Mouse (Mus musculus) splenic B cell, adult 2 months (primary cell): ENCODE data around the gene Izumo1r.
"Not testable (repeated sequence)": the region's sequence is repeated elsewhere in the genome, so short reads cannot be mapped to it uniquely, and the experiment has no call there.

Experiments
- DNase-seq: peaks from one replicate; pipeline ENCODE4 v3.0.0-alpha.2; 2011; ENCODE audit warnings: low read depth, low spot score
- H3K27me3 ChIP-seq: 2 replicates; pipeline ENCODE4 v1.6.1; 2012; ENCODE audit warnings: mild to moderate bottlenecking, low read length, moderate library complexity, mixed read lengths; ENCODE audit not compliant: control insufficient read depth, poor library complexity, insufficient read depth, severe bottlenecking
- H3K36me3 ChIP-seq: 2 replicates; pipeline ENCODE4 v1.6.1; 2012; ENCODE audit warnings: mild to moderate bottlenecking, low read length, moderate library complexity, mixed read lengths; ENCODE audit not compliant: control insufficient read depth, poor library complexity, insufficient read depth, severe bottlenecking

The Izumo1r gene

DNA sequence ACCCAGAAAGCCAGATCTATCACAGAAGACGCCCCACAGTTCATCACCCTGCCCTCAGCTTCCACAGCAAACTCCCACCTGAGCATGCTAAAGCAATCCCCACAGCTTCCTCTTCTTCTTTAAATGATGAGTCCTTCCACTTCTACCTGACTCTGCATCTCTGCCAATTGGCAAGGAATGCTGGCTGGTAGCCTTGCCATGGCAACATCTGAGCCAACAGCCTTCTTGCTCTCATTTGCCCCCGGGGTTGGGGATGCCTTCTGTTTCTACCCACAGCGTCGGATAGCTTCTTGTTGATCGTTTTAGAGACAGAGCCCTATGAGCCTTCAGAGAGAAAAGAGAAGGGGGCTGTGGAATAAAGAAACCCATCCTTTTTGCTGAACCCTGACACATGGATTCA is 11.9 kb downstream of the Izumo1r start:
- H3K36me3 ChIP-seq, result no peaks in the 10 kb centered on the region
- no peaks in the 10 kb centered on the region for H3K27me3 ChIP-seq
- no peak for DNase-seq

DNA sequence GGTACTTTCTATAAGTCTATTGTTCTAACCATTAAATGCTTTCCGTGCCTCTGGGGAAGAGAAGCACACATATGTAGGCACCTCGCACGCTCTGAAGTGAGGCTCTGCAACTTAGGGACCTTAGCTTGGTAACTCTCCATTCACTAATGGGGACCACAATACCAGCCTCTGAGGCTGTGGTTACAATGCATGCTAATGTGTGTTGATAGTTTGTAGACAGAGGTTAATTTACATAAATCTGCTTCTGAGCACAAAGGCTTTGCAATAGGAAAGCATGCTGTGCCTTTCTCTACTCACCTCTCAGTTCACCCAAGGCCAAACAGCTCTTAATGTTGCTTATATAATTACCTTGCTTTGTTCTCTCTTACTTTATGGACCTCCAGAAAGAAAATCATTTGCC is 13.1 kb downstream of the Izumo1r start:
- no peaks in the 10 kb centered on the region for H3K36me3 ChIP-seq
- DNase-seq, result no peak
- no peaks in the 10 kb centered on the region for H3K27me3 ChIP-seq

DNA sequence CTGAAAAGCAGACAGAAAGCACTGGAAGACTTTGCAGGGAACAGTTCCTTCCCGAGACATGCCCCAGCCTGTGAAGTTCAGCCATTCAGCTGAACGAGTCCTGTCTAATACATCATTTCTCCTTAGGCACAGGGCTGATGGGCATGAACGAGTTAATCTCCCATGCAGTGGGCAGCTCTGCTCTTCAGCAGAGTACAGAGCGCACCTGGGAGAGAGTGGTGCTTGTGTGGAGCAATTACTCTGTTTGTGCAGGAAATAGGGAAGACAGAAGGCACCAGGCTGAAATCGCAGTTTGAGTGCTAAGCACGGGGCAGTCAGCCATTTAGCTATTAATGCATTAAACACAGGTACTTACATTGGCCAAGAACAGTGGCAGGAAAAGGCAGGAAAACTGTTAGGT is 15.1 kb downstream of the Izumo1r start:
- Histone ChIP-seq H3K27me3 (no peaks in the 10 kb centered on the region), H3K36me3 (no peaks in the 10 kb centered on the region)
- no peak for DNase-seq

- no peak for DNase-seq
- H3K27me3 ChIP-seq, result no peaks in the 10 kb centered on the region
- no peaks in the 10 kb centered on the region for H3K36me3 ChIP-seq
Observed at GRCm38 (mm10) chr9:14887787-14888382, 15.9 kb downstream of the Izumo1r start.

GRCm38 (mm10) chr9:14885954-14886353 is 17.8 kb downstream of the Izumo1r start:
- H3K36me3 ChIP-seq, result no peaks in the 10 kb centered on the region
- no peak for DNase-seq
- H3K27me3 ChIP-seq, result no peaks in the 10 kb centered on the region

- Histone ChIP-seq H3K27me3 (no peaks in the 10 kb centered on the region), H3K36me3 (no peaks in the 10 kb centered on the region)
- peak; percentile 73 for DNase-seq
Observed at GRCm38 (mm10) chr9:14885151-14885550, 18.6 kb downstream of the Izumo1r start.

DNA sequence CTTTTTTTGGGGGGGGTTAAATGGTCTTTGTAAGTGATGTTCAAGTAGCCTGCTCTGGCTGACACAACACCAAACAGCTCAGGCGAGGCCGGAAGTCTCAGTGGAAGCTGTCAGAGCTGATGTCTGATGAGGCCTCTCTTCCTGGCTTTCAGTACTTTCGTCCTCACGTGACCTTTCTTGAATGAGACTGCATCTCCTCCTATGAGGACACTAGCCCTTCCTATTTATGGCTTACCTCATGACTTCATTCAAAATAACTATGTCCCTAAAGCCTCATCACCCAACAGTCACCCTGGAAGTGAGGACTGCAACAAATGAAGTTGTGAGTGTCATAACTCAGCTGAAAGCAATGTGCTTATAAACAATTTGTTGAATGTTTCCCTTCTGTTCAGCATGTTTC is 19.1 kb downstream of the Izumo1r start:
- peak; percentile 41 for DNase-seq
- H3K36me3 ChIP-seq, result no peaks in the 10 kb centered on the region
- no peaks in the 10 kb centered on the region for H3K27me3 ChIP-seq

DNA sequence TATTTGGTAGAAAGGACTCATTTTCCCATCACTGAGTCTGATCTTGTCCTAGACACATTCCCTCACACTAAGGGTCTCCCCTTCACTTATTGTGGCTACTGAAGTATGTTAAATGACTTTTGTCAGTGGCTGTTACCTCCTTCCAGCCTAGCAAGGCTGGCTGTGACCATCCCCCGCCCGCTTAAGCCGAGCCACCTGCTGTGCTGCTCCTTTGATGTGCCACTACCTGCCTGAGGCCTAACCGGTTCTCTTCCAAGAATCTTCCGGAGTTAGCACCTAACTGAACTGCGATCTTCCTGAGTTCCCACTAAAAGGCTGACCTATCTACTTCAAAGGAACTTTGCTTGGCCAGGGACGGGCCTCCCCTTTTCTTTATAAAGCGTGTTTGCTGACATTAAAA is 27.2 kb downstream of the Izumo1r start:
- not testable (repeated sequence) for H3K36me3 ChIP-seq, H3K27me3 ChIP-seq, DNase-seq

DNA sequence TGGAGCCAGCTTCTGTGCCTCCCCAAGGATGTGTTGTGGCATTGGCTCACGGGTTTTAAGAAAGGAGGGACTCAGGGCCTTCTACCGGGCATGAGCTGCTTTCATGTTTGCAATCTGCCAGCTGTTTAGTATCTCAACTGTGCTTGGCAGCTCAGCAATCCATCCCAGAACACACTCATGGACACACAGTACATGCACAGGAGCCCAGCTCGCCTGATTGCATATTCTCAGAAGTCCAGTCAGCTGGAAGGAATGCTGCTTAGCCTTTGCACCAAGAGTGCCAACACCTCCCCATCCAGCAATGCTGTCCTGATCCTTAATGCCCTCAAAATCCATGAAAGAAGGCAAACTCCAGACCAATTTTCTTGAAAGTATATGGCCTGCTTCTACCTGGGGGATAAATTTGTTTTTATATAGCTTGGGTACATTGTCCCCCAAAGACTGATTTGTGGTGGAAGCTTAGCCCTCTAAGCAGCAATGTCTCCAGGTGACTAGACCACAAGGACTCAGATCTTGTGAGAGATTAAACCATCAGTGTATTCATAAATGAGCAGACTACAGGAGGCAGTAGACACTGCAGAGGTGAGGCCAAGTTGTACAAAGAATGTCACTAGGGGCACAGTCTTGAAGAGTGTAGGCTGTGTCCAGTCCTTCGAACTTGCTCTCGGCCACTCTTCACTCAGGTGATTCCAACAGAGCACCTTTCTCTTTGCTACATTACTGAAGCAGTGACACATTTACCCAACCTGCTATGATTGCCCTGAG is 27.8 kb downstream of the Izumo1r start:
- DNase-seq, result no peak
- no peaks in the 10 kb centered on the region for H3K27me3 ChIP-seq
- H3K36me3 ChIP-seq, result no peaks in the 10 kb centered on the region

DNA sequence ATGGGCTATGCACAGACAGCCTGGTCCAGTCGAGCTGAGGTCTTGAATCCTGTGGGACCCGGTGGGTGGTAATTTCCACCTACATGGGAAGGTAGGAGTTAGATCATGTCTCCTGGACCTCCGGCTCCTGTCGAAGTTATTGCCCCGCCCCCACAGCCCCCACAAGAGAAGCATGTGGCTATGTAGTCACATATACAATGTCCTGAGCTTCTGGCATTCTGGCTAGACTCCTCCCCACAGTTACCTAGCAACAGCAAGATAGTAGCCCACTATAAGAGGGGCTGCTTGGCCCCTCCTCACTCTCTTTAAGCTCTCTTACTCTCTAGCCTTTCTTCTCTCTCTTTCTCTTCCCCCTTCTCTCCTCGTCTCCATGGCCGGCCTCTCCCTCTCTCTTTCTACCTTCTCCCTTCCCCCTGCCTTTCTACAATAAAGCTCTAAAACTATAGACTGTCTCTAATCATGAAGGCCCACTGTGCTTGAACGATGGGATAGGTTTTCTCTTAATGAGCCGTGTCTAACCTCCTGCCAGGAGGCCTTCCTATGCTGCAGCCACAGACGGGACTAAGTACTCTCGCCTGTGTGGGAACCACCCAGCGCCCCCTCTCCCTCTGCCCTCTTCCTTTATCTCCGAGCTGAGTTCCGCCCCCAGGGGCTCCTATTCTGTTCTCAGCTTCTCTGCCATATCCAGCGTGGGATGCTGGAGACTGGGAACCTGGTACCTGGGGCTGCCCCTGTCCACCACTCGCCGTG is 31.4 kb downstream of the Izumo1r start:
- Histone ChIP-seq H3K36me3 (no peaks in the 10 kb centered on the region), H3K27me3 (no peaks in the 10 kb centered on the region)
- DNase-seq, result no peak

DNA sequence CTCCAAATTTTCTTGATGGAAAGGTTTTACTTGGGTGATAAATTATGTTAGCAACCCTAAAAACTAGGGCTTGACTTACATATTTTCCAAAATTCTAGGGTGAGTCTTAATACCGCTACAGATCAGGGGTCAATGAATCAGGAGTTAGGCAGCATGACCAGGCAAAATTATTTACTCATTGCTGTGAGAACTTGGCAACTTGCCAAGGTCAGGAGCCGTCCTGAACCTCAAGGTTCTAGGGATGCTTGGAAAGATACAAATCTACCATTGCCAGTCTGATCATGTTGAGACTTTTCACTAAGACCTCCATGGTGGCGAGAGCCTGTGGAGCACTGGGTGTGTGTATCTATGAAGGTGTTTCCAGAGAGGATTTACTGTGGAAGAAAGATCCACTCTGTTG is 32.2 kb downstream of the Izumo1r start:
- no peaks in the 10 kb centered on the region for H3K27me3 ChIP-seq
- no peak for DNase-seq
- no peaks in the 10 kb centered on the region for H3K36me3 ChIP-seq

- Histone ChIP-seq H3K27me3 (no peaks in the 10 kb centered on the region), H3K36me3 (no peaks in the 10 kb centered on the region)
- no peak for DNase-seq
Observed at GRCm38 (mm10) chr9:14870802-14871201, 32.9 kb downstream of the Izumo1r start.

DNA sequence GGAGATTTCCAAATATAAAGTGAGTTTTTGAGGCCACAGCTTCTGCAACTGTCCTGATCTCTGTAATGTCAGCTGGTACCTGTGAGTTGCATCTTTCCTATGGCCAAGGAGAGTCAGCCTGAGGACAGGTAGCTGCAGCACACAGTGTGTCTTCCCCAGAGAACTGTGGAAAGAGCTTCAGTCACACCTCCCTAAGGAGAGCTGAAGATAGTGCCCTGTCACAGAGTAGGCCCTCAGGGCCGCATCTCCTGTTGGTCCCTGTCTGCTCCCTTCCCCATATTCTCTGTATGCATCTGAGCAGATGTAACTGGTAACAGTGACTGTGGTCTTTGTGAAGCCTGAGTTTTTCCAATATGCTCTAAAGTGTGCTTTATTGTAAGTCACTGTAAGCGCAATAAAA is 33.4 kb downstream of the Izumo1r start:
- Histone ChIP-seq H3K27me3 (no peaks in the 10 kb centered on the region), H3K36me3 (no peaks in the 10 kb centered on the region)
- DNase-seq, result no peak

DNA sequence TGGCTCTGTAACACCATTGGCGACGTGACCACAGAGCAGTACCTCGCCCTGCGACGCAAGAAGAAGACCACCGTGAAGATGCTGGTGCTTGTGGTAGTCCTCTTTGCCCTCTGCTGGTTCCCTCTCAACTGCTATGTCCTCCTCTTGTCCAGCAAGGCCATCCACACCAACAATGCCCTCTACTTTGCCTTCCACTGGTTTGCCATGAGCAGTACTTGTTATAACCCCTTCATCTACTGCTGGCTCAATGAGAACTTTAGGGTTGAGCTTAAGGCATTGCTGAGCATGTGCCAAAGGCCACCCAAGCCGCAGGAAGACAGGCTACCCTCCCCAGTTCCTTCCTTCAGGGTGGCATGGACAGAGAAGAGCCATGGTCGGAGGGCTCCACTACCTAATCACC is 35.4 kb downstream of the Izumo1r start:
- no peaks in the 10 kb centered on the region for H3K36me3 ChIP-seq
- no peaks in the 10 kb centered on the region for H3K27me3 ChIP-seq
- DNase-seq, result no peak

DNA sequence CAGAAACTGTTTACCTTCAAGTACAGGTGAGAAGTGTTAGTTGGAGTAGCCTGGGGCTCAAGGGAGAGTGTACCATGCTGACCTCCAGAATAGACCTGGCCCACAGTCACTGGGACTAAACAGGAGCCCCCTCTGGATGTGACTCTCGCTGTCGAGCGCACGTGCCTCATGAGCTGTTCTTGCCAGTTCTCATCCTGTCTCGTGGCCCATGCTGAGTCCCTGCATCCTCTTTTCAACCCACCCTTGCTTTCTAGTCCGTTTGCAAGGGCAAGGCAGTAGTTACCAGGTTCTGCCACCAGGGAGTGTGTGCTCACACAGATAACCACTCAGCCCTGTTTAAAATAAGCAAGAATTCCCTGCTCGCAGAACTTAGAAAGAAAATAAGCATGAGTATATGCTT is 36.8 kb downstream of the Izumo1r start:
- Histone ChIP-seq H3K36me3 (no peaks in the 10 kb centered on the region), H3K27me3 (no peaks in the 10 kb centered on the region)
- DNase-seq, result peak; percentile 85
